Mouse (Mus musculus) spleen, adult 2 months (tissue): ENCODE data around the gene Adcyap1r1. TPM values are rescaled to one million over a fixed set of nuclear protein-coding genes. Genes with fewer than 3 reads are reported as not detected.

Experiments
- DNase-seq, 2 experiments: peaks; one replicate each; pipeline versions ENCODE4 v3.0.0 to v3.0.0-alpha.2; 2012 to 2021; ENCODE audit warnings: low spot score in 2 of 2, low read depth in 1 of 2
- H3K27ac ChIP-seq: fragments of 200-500 bp; 2 replicates; pipeline ENCODE4 v1.5.1; 2012; ENCODE audit warnings: low read length, inconsistent platforms; ENCODE audit not compliant: insufficient read depth
- H3K27me3 ChIP-seq: fragments of 200-500 bp; 2 replicates; pipeline ENCODE4 v1.6.1; 2012; ENCODE audit warnings: mild to moderate bottlenecking, moderate library complexity, low read length, inconsistent platforms; ENCODE audit not compliant: control insufficient read depth, insufficient read depth
- H3K36me3 ChIP-seq: fragments of 200-500 bp; 2 replicates; pipeline ENCODE4 v1.6.1; 2012; ENCODE audit warnings: mild to moderate bottlenecking, low read length, inconsistent platforms; ENCODE audit not compliant: control insufficient read depth, insufficient read depth
- H3K4me1 ChIP-seq: fragments of 200-500 bp; 2 replicates; pipeline ENCODE4 v1.6.1; 2011; ENCODE audit warnings: inconsistent platforms; ENCODE audit not compliant: control insufficient read depth, insufficient read depth, insufficient read length
- H3K4me3 ChIP-seq: fragments of 200-500 bp; 2 replicates; pipeline ENCODE4 v1.5.1; 2011; ENCODE audit warnings: mild to moderate bottlenecking, inconsistent platforms; ENCODE audit not compliant: insufficient read depth, insufficient read length; ENCODE audit errors: extremely low read depth
- CTCF ChIP-seq: fragments of 200-500 bp; IDR thresholded peaks from 2 replicates; pipeline ENCODE4 v1.5.1; 2011; ENCODE audit warnings: mild to moderate bottlenecking, inconsistent platforms; ENCODE audit not compliant: insufficient read depth, insufficient read length, insufficient replicate concordance; ENCODE audit errors: extremely low read depth
- POLR2A ChIP-seq: fragments of 200-500 bp; IDR thresholded peaks from 2 replicates; pipeline ENCODE4 v1.6.1; 2011; ENCODE audit warnings: low read depth, low read length, inconsistent platforms
- WGBS: fragments of 180-500 bp; shearing (Covaris S2); methylation state at CpG from one replicate; pipeline ENCODE4 v1.1.7; 2018; 5-methylcytosine and 5-hydroxymethylcytosine counted together
- polyA plus RNA-seq: library from polyadenylated mRNA; depleted of rRNA; stranded (reverse); fragments of >200 nt; gene quantifications from 2 replicates; pipeline ENCODE4 v1.2.3, GENCODE M21; 2012

Gene Adcyap1r1
- polyA plus RNA-seq, 1 experiment, result 0.06 TPM

- WGBS, result 41% methylated on average over 5 of the region's 5 CpGs
- Histone ChIP-seq H3K27ac (no peak overlapping the region), H3K4me3 (no peak overlapping the region), H3K36me3 (no peaks in the 10 kb centered on the region), H3K27me3 (no peaks in the 10 kb centered on the region), H3K4me1 (no peaks in the 10 kb centered on the region)
- TF ChIP-seq CTCF (no peak), POLR2A (no peak)
- no peak for DNase-seq
Measured at GRCm38 (mm10) chr6:55461141-55461540, 9.4 kb downstream of the Adcyap1r1 start.

GRCm38 (mm10) chr6:55461678-55462077, 9.9 kb downstream of the Adcyap1r1 start:
- H3K4me3 ChIP-seq, result no peak overlapping the region
- WGBS, result 79% methylated on average over 2 of the region's 2 CpGs
- H3K36me3 ChIP-seq, result no peaks in the 10 kb centered on the region
- no peak overlapping the region for H3K27ac ChIP-seq
- DNase-seq, result no peak
- TF ChIP-seq POLR2A (no peak), CTCF (no peak)
- no peaks in the 10 kb centered on the region for H3K4me1 ChIP-seq
- no peaks in the 10 kb centered on the region for H3K27me3 ChIP-seq

DNA sequence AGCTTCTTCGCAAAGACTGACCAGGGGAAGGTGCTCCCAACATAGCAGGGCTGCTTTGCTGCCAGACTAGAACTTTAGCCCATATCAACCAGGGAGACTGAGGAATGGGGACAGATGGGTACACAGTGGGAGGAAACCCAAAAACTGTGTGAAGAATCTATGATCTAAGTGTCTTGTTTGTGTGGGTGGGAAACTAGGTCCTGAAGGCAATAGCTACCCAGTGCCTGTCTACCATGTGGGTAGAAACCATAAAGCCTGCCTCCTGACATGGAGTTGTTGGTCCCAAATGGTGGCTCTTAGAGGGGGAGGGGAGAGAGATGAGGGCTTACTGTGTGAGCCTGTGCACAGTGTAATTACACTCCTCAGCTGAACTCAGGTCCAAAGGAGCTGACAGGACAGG, 10.6 kb downstream of the Adcyap1r1 start:
- no peak overlapping the region for H3K4me3 ChIP-seq
- no peak for DNase-seq
- H3K27ac ChIP-seq, result no peak overlapping the region
- no peaks in the 10 kb centered on the region for H3K27me3 ChIP-seq
- WGBS, result 87% methylated on average over 1 of the region's 1 CpGs
- H3K36me3 ChIP-seq, result no peaks in the 10 kb centered on the region
- no peaks in the 10 kb centered on the region for H3K4me1 ChIP-seq
- TF ChIP-seq POLR2A (no peak), CTCF (no peak)

GRCm38 (mm10) chr6:55463966-55464365, 12.2 kb downstream of the Adcyap1r1 start:
- Histone ChIP-seq H3K4me1 (no peaks in the 10 kb centered on the region), H3K27me3 (no peaks in the 10 kb centered on the region), H3K4me3 (no peak overlapping the region), H3K27ac (no peak overlapping the region), H3K36me3 (no peaks in the 10 kb centered on the region)
- DNase-seq, result no peak
- no peak for TF ChIP-seq POLR2A
- no peak for TF ChIP-seq CTCF
- 73% methylated on average over 7 of the region's 7 CpGs for WGBS

GRCm38 (mm10) chr6:55465311-55465710, 13.5 kb downstream of the Adcyap1r1 start:
- DNase-seq, result no peak
- 61% methylated on average over 4 of the region's 4 CpGs for WGBS
- Histone ChIP-seq H3K27ac (no peak overlapping the region), H3K36me3 (no peaks in the 10 kb centered on the region), H3K4me1 (no peaks in the 10 kb centered on the region), H3K4me3 (no peak overlapping the region), H3K27me3 (no peaks in the 10 kb centered on the region)
- TF ChIP-seq CTCF, result no peak
- TF ChIP-seq POLR2A, result no peak

GRCm38 (mm10) chr6:55466301-55466761, 14.6 kb downstream of the Adcyap1r1 start:
- Histone ChIP-seq H3K27me3 (no peaks in the 10 kb centered on the region), H3K4me3 (no peak overlapping the region), H3K27ac (no peak overlapping the region), H3K4me1 (no peaks in the 10 kb centered on the region), H3K36me3 (no peaks in the 10 kb centered on the region)
- TF ChIP-seq POLR2A, result no peak
- TF ChIP-seq CTCF, result no peak
- DNase-seq, result no peak

DNA sequence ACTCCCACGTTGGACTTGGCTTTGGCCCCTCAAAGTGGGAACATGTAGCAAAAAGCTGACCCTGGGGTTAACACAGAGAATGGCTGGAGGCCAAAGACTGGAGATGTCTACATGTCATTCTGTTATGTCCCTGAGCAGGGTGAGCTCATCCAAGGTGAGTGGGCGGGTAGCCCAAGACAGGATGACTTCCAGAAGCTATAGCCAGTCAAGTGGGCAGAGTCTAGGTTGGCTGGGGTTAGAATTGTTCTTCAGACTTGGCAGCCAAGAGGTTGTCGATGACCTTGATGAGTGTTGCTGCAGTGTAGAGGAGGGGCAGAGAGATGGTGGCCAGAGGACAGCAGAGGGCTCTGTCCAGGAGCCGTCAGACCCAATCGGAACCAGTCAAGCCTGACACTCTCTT, 18.9 kb downstream of the Adcyap1r1 start:
- H3K27me3 ChIP-seq, result no peaks in the 10 kb centered on the region
- no peak overlapping the region for H3K27ac ChIP-seq
- TF ChIP-seq POLR2A (no peak), CTCF (no peak)
- H3K4me3 ChIP-seq, result no peak overlapping the region
- no peak for DNase-seq
- WGBS, result 80% methylated on average over 5 of the region's 5 CpGs
- H3K36me3 ChIP-seq, result no peaks in the 10 kb centered on the region
- H3K4me1 ChIP-seq, result no peaks in the 10 kb centered on the region
